Mouse (Mus musculus) kidney, adult 2 months (tissue): ENCODE measurements around the gene Cplx1.

Source experiments
- CTCF ChIP-seq: fragments of 200-500 bp; conservative IDR thresholded peaks from 2 replicates; pipeline ENCODE4 v1.5.1; 2011; ENCODE audit warnings: low read depth, mild to moderate bottlenecking, control low read depth, low read length, moderate library complexity, mixed read lengths; ENCODE audit not compliant: insufficient read depth, insufficient read length
- POLR2A ChIP-seq: fragments of 200-500 bp; IDR thresholded peaks from one replicate; pipeline ENCODE4 v1.6.1; 2011; ENCODE audit warnings: low read depth, low read length, control low read depth

GRCm38 (mm10) chr5:108515581-108516361, 34.1 kb downstream of the Cplx1 start:
- TF ChIP-seq CTCF (no peak), POLR2A (no peak)
